Mouse (Mus musculus): ENCODE results near the gene Aqr.

DNA sequence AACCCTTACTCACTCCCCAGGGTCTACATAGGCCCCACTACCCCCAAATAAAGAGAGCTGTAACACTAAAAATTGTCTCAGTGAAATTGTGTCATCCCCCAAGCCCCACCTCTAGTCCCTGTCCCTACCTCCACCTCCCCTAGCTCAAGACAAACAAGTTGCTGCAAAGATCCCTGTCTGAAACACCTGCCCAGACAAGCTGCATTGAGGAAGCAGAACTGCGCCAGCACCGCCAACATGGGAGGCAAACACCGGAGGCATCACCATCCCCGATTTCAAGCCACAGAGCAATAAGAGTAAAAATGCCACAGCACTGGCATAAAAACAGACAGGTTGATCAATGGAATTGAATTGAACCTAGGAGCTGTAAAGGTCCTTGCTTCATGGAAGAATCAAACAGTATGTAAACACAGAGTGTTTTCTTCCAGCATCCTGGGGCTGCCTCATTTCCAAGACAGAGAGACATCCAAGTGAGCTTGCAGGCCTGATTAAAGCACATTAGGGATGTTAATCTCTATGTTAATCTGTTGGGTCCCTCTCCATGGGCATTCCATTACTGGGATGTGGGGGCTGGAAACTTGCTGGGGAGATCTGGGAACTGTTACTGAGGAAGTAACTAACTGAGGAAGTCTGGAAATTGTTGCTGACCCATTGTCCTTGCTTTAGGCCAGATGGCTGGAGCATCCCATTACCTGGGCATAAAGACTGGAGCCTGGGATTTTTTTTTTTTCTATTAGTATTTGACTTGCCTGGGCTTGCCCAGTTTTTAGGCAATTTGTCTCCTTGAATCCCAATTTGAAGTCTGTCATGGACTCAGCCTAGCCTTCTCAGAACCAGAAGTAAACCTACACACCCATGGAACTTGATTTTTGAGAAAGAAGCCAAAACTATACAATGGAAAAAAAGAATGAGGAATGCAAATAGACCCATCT lies 8.8 kb downstream of the Aqr start:
- TF ChIP-seq CTCF (IDR thresholded peaks at IDR 0.05; ENCODE audit: low read depth): no peak
- TF ChIP-seq EP300 (IDR thresholded peaks at IDR 0.05; ENCODE audit: low read depth): no peak

Data from heart, postnatal 0 days (tissue).